In the genomic region with DNA sequence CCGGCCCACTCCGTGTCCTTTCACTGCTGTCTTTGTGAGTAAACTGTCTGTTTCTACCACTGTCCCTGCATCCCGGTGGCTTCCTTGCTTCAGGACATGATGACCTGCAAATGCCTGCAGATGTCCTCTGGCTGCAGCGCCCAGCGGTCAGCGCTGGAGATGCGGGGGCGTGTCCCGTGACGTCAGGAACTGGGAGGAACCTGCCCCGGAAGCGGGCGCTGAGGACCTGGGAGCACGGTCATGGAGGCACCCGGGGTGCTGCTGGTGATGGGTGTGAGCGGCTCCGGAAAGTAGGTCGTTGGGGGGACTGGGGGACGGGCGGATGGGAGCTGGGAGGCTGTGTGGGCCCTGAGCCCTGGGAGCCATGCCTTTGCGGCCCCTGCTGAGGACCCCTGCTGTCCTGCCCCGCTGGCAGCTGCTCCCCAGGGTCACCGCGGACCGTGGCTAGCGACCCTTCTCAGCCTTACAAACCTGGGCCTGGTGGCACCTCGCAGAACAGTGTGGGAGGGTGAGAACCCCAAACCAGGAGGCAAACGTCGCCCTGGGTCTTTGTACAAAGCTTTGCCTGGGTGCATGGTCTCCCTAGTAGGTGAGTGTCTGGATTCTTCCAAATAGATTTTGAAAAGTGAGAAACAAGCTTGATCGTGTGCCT, we compare ENCODE assay signal across 8 mouse cellular contexts. TPM values are rescaled to one million over a fixed set of nuclear protein-coding genes. Genes with fewer than 3 reads are reported as not detected.
A peak's percentile ranks its signal among the peaks of the same experiment; 100 is the strongest.
DNase-seq lines count a peak whose midpoint lies in the region; ATAC-seq lines count a peak whose summit lies in the region.

A gene (plus strand): TSS at position 203 of the 652 bp plus-strand sequence.

- DNase-seq in 3134 (ENCODE audit: extremely low read depth, insufficient read length, low spot score), result peak; percentile 90
- DNase-seq in adrenal gland, postnatal 25 days, result peak; percentile 94
- DNase-seq in heart, adult 11 months, result peak; percentile 99
- peak; percentile 84 for DNase-seq in kidney, adult 11 months
- DNase-seq in limb, embryonic 10.5 days (ENCODE audit: low spot score), result peak; percentile 90
- DNase-seq in skeletal muscle tissue, adult 2 months (ENCODE audit: low read depth, low spot score), result peak; percentile 74

- peaks cover 6% of the 10 kb centered on the region; the same call in 1 of the 2 replicates for H3K9me3 ChIP-seq in embryonic facial prominence, embryonic 12.5 days
- H3K9me3 ChIP-seq in limb, embryonic 10.5 days (replicated peaks), result 0 out of 2 replicates have a peak, but pooled peaks cover 4% of the 10 kb centered on the region
- H3K9me3 ChIP-seq in midbrain, embryonic 12.5 days, result no peaks in the 10 kb centered on the region

- H3K4me2 ChIP-seq in embryonic facial prominence, embryonic 12.5 days (replicated peaks), result peak within 1 kb of the TSS; percentile 87
- peak within 1 kb of the TSS; percentile 95 for H3K4me2 ChIP-seq in midbrain, embryonic 12.5 days (replicated peaks)

- H3K4me1 ChIP-seq in embryonic facial prominence, embryonic 12.5 days, result peaks cover 11% of the 10 kb centered on the region; the same call in 1 of the 2 replicates
- peaks cover 22% of the 10 kb centered on the region for H3K4me1 ChIP-seq in limb, embryonic 10.5 days
- peaks cover 16% of the 10 kb centered on the region for H3K4me1 ChIP-seq in midbrain, embryonic 12.5 days

- peak within 1 kb of the TSS; percentile 57; the same call in 1 of the 2 replicates for H3K27ac ChIP-seq in embryonic facial prominence, embryonic 12.5 days
- H3K27ac ChIP-seq in limb, embryonic 10.5 days, result peak within 1 kb of the TSS; percentile 80
- H3K27ac ChIP-seq in midbrain, embryonic 12.5 days (replicated peaks), result 0 out of 2 replicates have a peak within 1 kb of the TSS, but pooled peaks have one; percentile 39

- under 1% methylated on average over 30 of the region's 30 CpGs for whole genome bisulfite sequencing in embryonic facial prominence, embryonic 12.5 days
- under 1% methylated on average over 30 of the region's 30 CpGs for WGBS in limb, embryonic 10.5 days
- WGBS in midbrain, embryonic 12.5 days, result under 1% methylated on average over 30 of the region's 30 CpGs

- peaks cover 26% of the 10 kb centered on the region for H3K36me3 ChIP-seq in embryonic facial prominence, embryonic 12.5 days
- peaks cover 30% of the 10 kb centered on the region for H3K36me3 ChIP-seq in limb, embryonic 10.5 days
- peaks cover 24% of the 10 kb centered on the region for H3K36me3 ChIP-seq in midbrain, embryonic 12.5 days

- H3K9ac ChIP-seq in embryonic facial prominence, embryonic 12.5 days, result peak within 1 kb of the TSS; percentile 70
- peak within 1 kb of the TSS; percentile 80 for H3K9ac ChIP-seq in midbrain, embryonic 12.5 days (replicated peaks)

- peak; percentile 76 for ATAC-seq in embryonic facial prominence, embryonic 12.5 days (ENCODE audit: insufficient number of reproducible peaks, insufficient read depth, low FRiP score, low TSS enrichment)
- ATAC-seq in midbrain, embryonic 12.5 days (ENCODE audit: low FRiP score, low read depth), result peak; percentile 83

- peak within 1 kb of the TSS; percentile 66 for H3K4me3 ChIP-seq in embryonic facial prominence, embryonic 12.5 days
- H3K4me3 ChIP-seq in limb, embryonic 10.5 days, result peak within 1 kb of the TSS; percentile 71
- H3K4me3 ChIP-seq in midbrain, embryonic 12.5 days, result peak within 1 kb of the TSS; percentile 86

- no peaks in the 10 kb centered on the region for H3K27me3 ChIP-seq in embryonic facial prominence, embryonic 12.5 days
- H3K27me3 ChIP-seq in limb, embryonic 10.5 days (ENCODE audit: low read depth, poor library complexity, severe bottlenecking), result no peaks in the 10 kb centered on the region
- no peaks in the 10 kb centered on the region for H3K27me3 ChIP-seq in midbrain, embryonic 12.5 days

RNA-seq across cellular contexts. Expression of the gene that starts here (rescaled TPM):
- total RNA-seq in adrenal gland, postnatal 25 days (2021), result 45.4 and 55.2 TPM in 2 replicates
- polyA plus RNA-seq in embryonic facial prominence, embryonic 12.5 days (2016; fragmentation: Nextera tagmentation; extraction: Ambion mirVana), result 45.1 and 46.3 TPM in 2 replicates
- polyA plus RNA-seq in limb, embryonic 10.5 days (2016; fragmentation: Nextera tagmentation; extraction: Ambion mirVana), result 36.1 and 37.7 TPM in 2 replicates
- 61.7 and 69.7 TPM in 2 replicates for polyA plus RNA-seq in midbrain, embryonic 12.5 days (2016; fragmentation: Nextera tagmentation; extraction: Ambion mirVana)

Comparison
In these comparisons a context has a peak if more than half of its experiments do, and no peak if none do; other contexts are left out.
1. Peak in every context shown above with its lines: DNase-seq, ATAC-seq, H3K4me3 ChIP-seq and H3K27ac ChIP-seq.